Mouse (Mus musculus) CD8-positive naive resting alpha-beta T cell, adult 2 months (primary cell): ENCODE results near the gene Oit1.
A peak's percentile ranks its signal among the peaks of the same experiment; 100 is the strongest.

ENCODE experiments used
- DNase-seq, 2 experiments: peaks; one replicate each; pipeline ENCODE4 v3.0.0; 2022; ENCODE audit warnings: low read depth in 2 of 2, low spot score in 2 of 2

Gene Oit1

DNA sequence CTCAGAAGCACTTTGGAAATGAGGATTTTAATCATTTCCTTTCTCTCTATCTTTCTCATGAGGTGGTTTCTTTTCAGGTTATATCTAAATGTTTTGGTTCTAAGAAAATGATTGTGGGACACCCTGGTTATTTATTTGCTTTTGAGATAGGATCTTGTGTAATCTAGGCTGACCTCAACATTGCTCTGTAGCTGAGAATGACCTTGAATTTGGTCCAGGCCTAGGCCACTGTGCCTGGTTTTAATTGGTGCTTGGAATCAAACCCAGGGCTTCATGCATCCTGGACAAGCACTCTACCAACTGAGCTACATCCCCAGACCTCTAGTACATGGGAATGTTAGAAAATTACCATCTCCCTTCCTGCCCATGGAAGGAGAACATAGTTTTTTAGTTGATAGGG, 74.5 kb downstream of the Oit1 start:
- DNase-seq = no peak

DNA sequence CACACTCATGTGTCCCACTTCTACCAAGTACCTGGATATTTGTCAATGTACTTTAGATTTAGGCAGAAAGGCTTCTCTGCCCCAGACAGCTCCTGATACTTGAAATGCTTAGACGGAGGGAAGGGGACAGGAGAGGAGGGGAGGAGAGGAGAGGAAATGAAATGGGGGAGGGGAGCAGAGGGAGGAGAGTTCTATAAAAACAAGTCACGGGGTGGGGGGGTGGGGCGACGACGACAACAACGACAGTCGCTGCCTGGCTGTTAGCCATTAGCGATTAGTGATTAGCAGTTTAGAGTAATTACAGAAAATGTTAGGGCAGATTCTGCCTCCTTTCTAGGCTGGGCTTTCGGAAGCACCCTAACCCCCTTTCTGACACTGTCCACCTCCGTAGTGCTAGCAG, 75.9 kb downstream of the Oit1 start:
- no peak for DNase-seq

DNA sequence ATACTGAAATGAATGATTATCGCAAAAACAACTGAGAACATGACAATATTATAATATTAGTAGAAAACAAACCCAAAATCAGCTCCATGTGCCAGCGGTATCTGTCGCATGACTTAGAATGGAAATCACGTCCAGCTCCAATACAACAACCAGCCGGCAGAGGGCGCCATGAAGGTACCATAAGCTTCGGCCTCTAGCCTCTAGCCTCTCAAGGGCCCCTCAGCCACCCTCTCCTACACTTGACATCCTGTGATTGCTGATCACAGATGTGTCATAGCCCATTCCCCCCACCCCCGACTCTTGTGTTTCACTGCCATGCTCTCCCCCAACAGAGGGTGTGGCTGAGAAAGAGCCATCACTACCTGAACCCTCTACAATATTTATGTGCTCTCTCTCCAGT, 78.3 kb downstream of the Oit1 start:
- peak in 1 of 2 experiments; percentile 18 for DNase-seq
